8 mouse cellular contexts compared by ENCODE assay signal in the genomic region with DNA sequence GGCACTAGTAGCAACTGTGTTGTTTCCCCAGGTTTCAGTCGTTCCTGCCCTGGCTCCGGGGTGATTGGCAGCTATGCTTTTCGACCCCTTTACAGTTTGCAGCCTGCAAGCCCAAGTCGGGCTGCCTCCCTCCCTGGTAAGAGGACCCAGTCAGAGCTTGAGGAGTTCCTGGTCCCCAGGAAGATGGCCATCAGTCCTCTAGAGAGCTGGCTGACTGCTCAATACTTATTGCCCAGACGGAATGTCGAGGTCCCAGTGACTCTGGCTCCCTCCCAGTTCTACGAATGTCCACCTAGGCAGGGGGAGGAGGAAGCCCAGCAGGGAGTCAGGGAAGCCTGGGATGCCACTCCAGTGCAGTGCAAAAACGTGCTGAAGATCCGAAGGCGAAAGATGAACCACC. TPM values are rescaled to one million over a fixed set of nuclear protein-coding genes. Genes with fewer than 3 reads are reported as not detected.
DNase-seq lines count a peak whose midpoint lies in the region; ATAC-seq and TF ChIP-seq lines count a peak whose summit lies in the region.

No protein-coding gene starts in this region.

- no peak for TF ChIP-seq POLR2A in testis, adult 2 months (IDR thresholded peaks at IDR 0.05; ENCODE audit: control insufficient read depth, low read depth, low read length)

- WGBS in liver, embryonic 11.5 days: 50% methylated on average over 10 of the region's 10 CpGs

- peak overlapping the region; percentile 90 for H3K9ac ChIP-seq in liver, embryonic 11.5 days (ENCODE audit: low read depth, low read length)

- H3K4me3 ChIP-seq in erythroblast, embryonic 14.5 days (replicated peaks): peak overlapping the region; percentile 65
- peak overlapping the region; percentile 88 for H3K4me3 ChIP-seq in testis, adult 2 months (ENCODE audit: control insufficient read depth, low read depth, low read length)
- peak overlapping the region; percentile 93 for H3K4me3 ChIP-seq in liver, embryonic 11.5 days (ENCODE audit: low read depth, low read length)

- no peak for ATAC-seq in erythroblast, adult 5-6 weeks (replicated peaks; ENCODE audit: low FRiP score, poor library complexity, severe bottlenecking)
- ATAC-seq in liver, embryonic 11.5 days (replicated peaks; ENCODE audit: low FRiP score): no peak
- ATAC-seq in granulocyte monocyte progenitor cell, adult 5-6 weeks (replicated peaks; ENCODE audit: poor library complexity, severe bottlenecking): no peak
- ATAC-seq in inflammation-experienced regulatory T-cells, adult 6 months: no peak
- no peak for ATAC-seq in monocyte, adult 5-6 weeks (replicated peaks; ENCODE audit: insufficient number of reproducible peaks, low FRiP score, low TSS enrichment, poor library complexity, severe bottlenecking)

- H3K27ac ChIP-seq in testis, adult 2 months (ENCODE audit: control insufficient read depth, insufficient read depth, low read depth, low read length): no peak overlapping the region
- H3K27ac ChIP-seq in liver, embryonic 11.5 days (ENCODE audit: low read depth, low read length): peak overlapping the region; percentile 85

- no peak for DNase-seq in testis, postnatal 14 days (ENCODE audit: low spot score)
- no peak for DNase-seq in liver, embryonic 11.5 days (ENCODE audit: low spot score)

- no peaks in the 10 kb centered on the region for H3K9me3 ChIP-seq in erythroblast, embryonic 14.5 days (ENCODE audit: control insufficient read depth, low read length)
- H3K9me3 ChIP-seq in liver, embryonic 11.5 days (ENCODE audit: control insufficient read depth, low read length): no peaks in the 10 kb centered on the region

- H3K4me1 ChIP-seq in erythroblast, embryonic 14.5 days (ENCODE audit: control insufficient read depth): peaks cover 37% of the 10 kb centered on the region
- H3K4me1 ChIP-seq in testis, adult 2 months (ENCODE audit: control insufficient read depth, insufficient read depth, low read length): peaks cover 2% of the 10 kb centered on the region; the same call in 1 of the 2 replicates
- H3K4me1 ChIP-seq in liver, embryonic 11.5 days (replicated peaks; ENCODE audit: control insufficient read depth, insufficient read depth, low read length): peaks cover 20% of the 10 kb centered on the region

- peak overlapping the region; percentile 97 for H3K4me2 ChIP-seq in liver, embryonic 11.5 days

- no peak for TF ChIP-seq CTCF in testis, adult 2 months (IDR thresholded peaks at IDR 0.05; ENCODE audit: control insufficient read depth, insufficient read depth, insufficient replicate concordance, low read depth, low read length)

- H3K27me3 ChIP-seq in erythroblast, embryonic 14.5 days (ENCODE audit: control insufficient read depth): no peaks in the 10 kb centered on the region
- no peaks in the 10 kb centered on the region for H3K27me3 ChIP-seq in testis, adult 2 months (ENCODE audit: control insufficient read depth, insufficient read depth, low read length)
- H3K27me3 ChIP-seq in liver, embryonic 11.5 days (replicated peaks; ENCODE audit: control insufficient read depth, insufficient read depth, low read length): no peaks in the 10 kb centered on the region

- H3K36me3 ChIP-seq in erythroblast, embryonic 14.5 days (ENCODE audit: control insufficient read depth): peaks cover 41% of the 10 kb centered on the region
- no peaks in the 10 kb centered on the region for H3K36me3 ChIP-seq in testis, adult 2 months (ENCODE audit: control insufficient read depth, insufficient read depth, low read length)
- H3K36me3 ChIP-seq in liver, embryonic 11.5 days (ENCODE audit: control insufficient read depth, insufficient read depth, low read length): peaks cover 7% of the 10 kb centered on the region; the same call in 1 of the 2 replicates

RNA-seq across cellular contexts. Expression of a gene that starts 1.2 kb away (rescaled TPM):
- polyA plus RNA-seq in erythroblast, embryonic 14.5 days (2012): 28.2 and 40.5 TPM in 2 replicates
- 25.0 and 35.9 TPM in 2 replicates for total RNA-seq in erythroblast, adult 5-6 weeks (2015; ENCODE audit: low replicate concordance)
- total RNA-seq in erythroblast, adult 5-6 weeks (2017; ENCODE audit: low replicate concordance): 48.7 and 56.0 TPM in 2 replicates
- polyA plus RNA-seq in testis, adult 2 months (2012; rRNA removed): 108 and 116 TPM in 2 replicates
- 199 and 212 TPM in 2 replicates for polyA plus RNA-seq in liver, embryonic 11.5 days (2014; fragmentation: Nextera tagmentation; extraction: Ambion mirVana)
- 130 and 149 TPM in 2 replicates for total RNA-seq in granulocyte monocyte progenitor cell, adult 5-6 weeks (2014; fragmentation: Nextera tagmentation)
- 101 and 159 TPM in 2 replicates for total RNA-seq in granulocyte monocyte progenitor cell, adult 5-6 weeks (2017)
- 100 to 1,000 TPM; 206 to 219 (median 211) TPM for polyA plus RNA-seq in inflammation-experienced regulatory T-cells, adult 6 months (2017; shearing (Covaris generic))
- total RNA-seq in monocyte, adult 5-6 weeks (2017): 102 to 125 TPM (median 108 TPM) in 3 replicates

RNA-seq across cellular contexts. Expression of a gene that starts 7.2 kb away (rescaled TPM):
- 0.11 TPM in 1 of 2 replicates, not detected in the other for polyA plus RNA-seq in erythroblast, embryonic 14.5 days (2012)
- total RNA-seq in erythroblast, adult 5-6 weeks (2015; ENCODE audit: low replicate concordance): 2.1 TPM in 1 of 2 replicates, not detected in the other
- total RNA-seq in erythroblast, adult 5-6 weeks (2017; ENCODE audit: low replicate concordance): not detected in 2 replicates
- 114 and 149 TPM in 2 replicates for polyA plus RNA-seq in testis, adult 2 months (2012; rRNA removed)
- 14.9 and 16.6 TPM in 2 replicates for polyA plus RNA-seq in liver, embryonic 11.5 days (2014; fragmentation: Nextera tagmentation; extraction: Ambion mirVana)
- 0.39 TPM in 1 of 2 replicates, not detected in the other for total RNA-seq in granulocyte monocyte progenitor cell, adult 5-6 weeks (2014; fragmentation: Nextera tagmentation)
- not detected in 2 replicates for total RNA-seq in granulocyte monocyte progenitor cell, adult 5-6 weeks (2017)
- polyA plus RNA-seq in inflammation-experienced regulatory T-cells, adult 6 months (2017; shearing (Covaris generic)): 10 to 100 TPM in 2 of 3 experiments, under 1 TPM in 1; 0.69 to 18.3 (median 16.4) TPM
- total RNA-seq in monocyte, adult 5-6 weeks (2017): 0.29 to 15.8 TPM (median 2.0 TPM) in 3 replicates

RNA-seq across cellular contexts. Expression of a gene that starts 14.9 kb away (rescaled TPM):
- 8.1 and 8.2 TPM in 2 replicates for polyA plus RNA-seq in erythroblast, embryonic 14.5 days (2012)
- total RNA-seq in erythroblast, adult 5-6 weeks (2015; ENCODE audit: low replicate concordance): 3.7 and 6.7 TPM in 2 replicates
- 4.8 and 6.3 TPM in 2 replicates for total RNA-seq in erythroblast, adult 5-6 weeks (2017; ENCODE audit: low replicate concordance)
- 132 and 135 TPM in 2 replicates for polyA plus RNA-seq in testis, adult 2 months (2012; rRNA removed)
- 7.0 and 11.0 TPM in 2 replicates for polyA plus RNA-seq in liver, embryonic 11.5 days (2014; fragmentation: Nextera tagmentation; extraction: Ambion mirVana)
- total RNA-seq in granulocyte monocyte progenitor cell, adult 5-6 weeks (2014; fragmentation: Nextera tagmentation): 10.1 and 20.3 TPM in 2 replicates
- total RNA-seq in granulocyte monocyte progenitor cell, adult 5-6 weeks (2017): 12.4 and 21.6 TPM in 2 replicates
- polyA plus RNA-seq in inflammation-experienced regulatory T-cells, adult 6 months (2017; shearing (Covaris generic)): 1 to 10 TPM; 2.0 to 3.8 (median 3.5) TPM
- 18.8 to 30.1 TPM (median 27.0 TPM) in 3 replicates for total RNA-seq in monocyte, adult 5-6 weeks (2017)

RNA-seq across cellular contexts. Expression of a gene that starts 20.0 kb away (rescaled TPM):
- 4.7 and 4.8 TPM in 2 replicates for polyA plus RNA-seq in erythroblast, embryonic 14.5 days (2012)
- total RNA-seq in erythroblast, adult 5-6 weeks (2015; ENCODE audit: low replicate concordance): 117 and 136 TPM in 2 replicates
- 187 and 202 TPM in 2 replicates for total RNA-seq in erythroblast, adult 5-6 weeks (2017; ENCODE audit: low replicate concordance)
- 35.4 and 38.4 TPM in 2 replicates for polyA plus RNA-seq in testis, adult 2 months (2012; rRNA removed)
- 132 and 140 TPM in 2 replicates for polyA plus RNA-seq in liver, embryonic 11.5 days (2014; fragmentation: Nextera tagmentation; extraction: Ambion mirVana)
- 94.6 and 104 TPM in 2 replicates for total RNA-seq in granulocyte monocyte progenitor cell, adult 5-6 weeks (2014; fragmentation: Nextera tagmentation)
- 75.5 and 84.0 TPM in 2 replicates for total RNA-seq in granulocyte monocyte progenitor cell, adult 5-6 weeks (2017)
- polyA plus RNA-seq in inflammation-experienced regulatory T-cells, adult 6 months (2017; shearing (Covaris generic)): 100 to 1,000 TPM in 2 of 3 experiments, 10 to 100 TPM in 1; 83.8 to 128 (median 117) TPM
- total RNA-seq in monocyte, adult 5-6 weeks (2017): 228 to 239 TPM (median 228 TPM) in 3 replicates

RNA-seq across cellular contexts. Expression of a gene that starts 29.6 kb away (rescaled TPM):
- polyA plus RNA-seq in erythroblast, embryonic 14.5 days (2012): 1.9 and 2.3 TPM in 2 replicates
- 33.0 and 33.8 TPM in 2 replicates for total RNA-seq in erythroblast, adult 5-6 weeks (2015; ENCODE audit: low replicate concordance)
- total RNA-seq in erythroblast, adult 5-6 weeks (2017; ENCODE audit: low replicate concordance): 18.9 and 45.0 TPM in 2 replicates
- 134 and 144 TPM in 2 replicates for polyA plus RNA-seq in testis, adult 2 months (2012; rRNA removed)
- polyA plus RNA-seq in liver, embryonic 11.5 days (2014; fragmentation: Nextera tagmentation; extraction: Ambion mirVana): 312 and 326 TPM in 2 replicates
- 191 and 198 TPM in 2 replicates for total RNA-seq in granulocyte monocyte progenitor cell, adult 5-6 weeks (2014; fragmentation: Nextera tagmentation)
- total RNA-seq in granulocyte monocyte progenitor cell, adult 5-6 weeks (2017): 84.2 and 91.1 TPM in 2 replicates
- polyA plus RNA-seq in inflammation-experienced regulatory T-cells, adult 6 months (2017; shearing (Covaris generic)): 100 to 1,000 TPM; 105 to 200 (median 117) TPM
- 39.1 to 56.7 TPM (median 44.1 TPM) in 3 replicates for total RNA-seq in monocyte, adult 5-6 weeks (2017)

Comparison
In these comparisons a context has a peak if more than half of its experiments do, and no peak if none do; other contexts are left out.
1. RNA of a gene that starts 14.9 kb away (polyA plus RNA-seq): 132 to 135 TPM in testis, adult 2 months; 7.0 to 11.0 TPM in liver, embryonic 11.5 days, 8.1 to 8.2 TPM in erythroblast, embryonic 14.5 days and 2.0 to 3.8 TPM in inflammation-experienced regulatory T-cells, adult 6 months; every median in the first group is over 10 times any median in the second.
2. Peak in every context shown above with its lines, with median percentiles within 50 percentile points of each other: H3K4me3 ChIP-seq.